Mouse (Mus musculus) small intestine, adult 2 months (tissue): ENCODE measurements around the gene Gtpbp2. TPM values are rescaled to one million over a fixed set of nuclear protein-coding genes. Genes with fewer than 3 reads are reported as not detected.

Experiments
- H3K27ac ChIP-seq: fragments of 200-500 bp; 2 replicates; pipeline ENCODE4 v1.5.1; 2012; ENCODE audit warnings: low read depth, low read length, control low read depth, inconsistent platforms; ENCODE audit not compliant: insufficient read depth
- H3K27me3 ChIP-seq: fragments of 200-500 bp; 2 replicates; pipeline ENCODE4 v1.6.1; 2012; ENCODE audit warnings: mild to moderate bottlenecking, moderate library complexity, low read length, inconsistent platforms; ENCODE audit not compliant: control insufficient read depth, insufficient read depth
- H3K36me3 ChIP-seq: fragments of 200-500 bp; 2 replicates; pipeline ENCODE4 v1.6.1; 2012; ENCODE audit warnings: mild to moderate bottlenecking, low read length, control low read depth, inconsistent platforms; ENCODE audit not compliant: control insufficient read depth, insufficient read depth
- H3K4me1 ChIP-seq: fragments of 200-500 bp; 2 replicates; pipeline ENCODE4 v1.6.1; 2012; ENCODE audit warnings: low read length, inconsistent platforms, mixed read lengths; ENCODE audit not compliant: control insufficient read depth, insufficient read depth, insufficient read length
- H3K4me3 ChIP-seq: fragments of 200-500 bp; 2 replicates; pipeline ENCODE4 v1.5.1; 2012; ENCODE audit warnings: low read depth, mild to moderate bottlenecking, control low read depth, inconsistent platforms, low read length, moderate library complexity
- CTCF ChIP-seq: fragments of 200-500 bp; IDR thresholded peaks from 2 replicates; pipeline ENCODE4 v1.5.1; 2012; ENCODE audit warnings: low read depth, mild to moderate bottlenecking, control low read depth, inconsistent platforms, low read length, moderate library complexity, mixed read lengths; ENCODE audit not compliant: insufficient replicate concordance, insufficient read length; ENCODE audit errors: extremely low read depth
- POLR2A ChIP-seq: fragments of 200-500 bp; IDR thresholded peaks from 2 replicates; pipeline ENCODE4 v1.6.1; 2012; ENCODE audit warnings: low read depth, mild to moderate bottlenecking, control low read depth, inconsistent platforms, low read length, moderate library complexity
- WGBS: fragments of 180-500 bp; shearing (Covaris S2); methylation state at CpG from one replicate; pipeline ENCODE4 v1.1.7; 2018; 5-methylcytosine and 5-hydroxymethylcytosine counted together
- polyA plus RNA-seq: library from polyadenylated mRNA; depleted of rRNA; stranded (reverse); fragments of >200 nt; gene quantifications from 2 replicates; pipeline ENCODE4 v1.2.3, GENCODE M21; 2012

Gene Gtpbp2
- polyA plus RNA-seq, 1 experiment = 198 TPM

- Histone ChIP-seq H3K27me3 (no peaks in the 10 kb centered on the region), H3K27ac (no peak overlapping the region), H3K36me3 (peaks cover 15% of the 10 kb centered on the region; the same call in 1 of the 2 replicates), H3K4me1 (no peaks in the 10 kb centered on the region), H3K4me3 (no peak overlapping the region)
- WGBS = 30% methylated on average over 8 of the region's 8 CpGs
- no peak for TF ChIP-seq POLR2A
- TF ChIP-seq CTCF = no peak
Observed at GRCm38 (mm10) chr17:46132862-46133261, 28.0 kb upstream of the Gtpbp2 start.

- WGBS = 55% methylated on average over 8 of the region's 8 CpGs
- TF ChIP-seq CTCF (no peak), POLR2A (no peak)
- H3K4me3 ChIP-seq = no peak overlapping the region
- H3K36me3 ChIP-seq = no peaks in the 10 kb centered on the region
- no peak overlapping the region for H3K27ac ChIP-seq
- no peaks in the 10 kb centered on the region for H3K27me3 ChIP-seq
- peaks cover 2% of the 10 kb centered on the region for H3K4me1 ChIP-seq
Observed at GRCm38 (mm10) chr17:46138563-46139236, 22.1 kb upstream of the Gtpbp2 start.

GRCm38 (mm10) chr17:46139872-46140271 lies 21.0 kb upstream of the Gtpbp2 start:
- no peak for TF ChIP-seq POLR2A
- Histone ChIP-seq H3K4me1 (peaks cover 7% of the 10 kb centered on the region), H3K36me3 (no peaks in the 10 kb centered on the region), H3K27me3 (no peaks in the 10 kb centered on the region), H3K4me3 (no peak overlapping the region), H3K27ac (no peak overlapping the region)
- WGBS = 69% methylated on average over 3 of the region's 3 CpGs

DNA sequence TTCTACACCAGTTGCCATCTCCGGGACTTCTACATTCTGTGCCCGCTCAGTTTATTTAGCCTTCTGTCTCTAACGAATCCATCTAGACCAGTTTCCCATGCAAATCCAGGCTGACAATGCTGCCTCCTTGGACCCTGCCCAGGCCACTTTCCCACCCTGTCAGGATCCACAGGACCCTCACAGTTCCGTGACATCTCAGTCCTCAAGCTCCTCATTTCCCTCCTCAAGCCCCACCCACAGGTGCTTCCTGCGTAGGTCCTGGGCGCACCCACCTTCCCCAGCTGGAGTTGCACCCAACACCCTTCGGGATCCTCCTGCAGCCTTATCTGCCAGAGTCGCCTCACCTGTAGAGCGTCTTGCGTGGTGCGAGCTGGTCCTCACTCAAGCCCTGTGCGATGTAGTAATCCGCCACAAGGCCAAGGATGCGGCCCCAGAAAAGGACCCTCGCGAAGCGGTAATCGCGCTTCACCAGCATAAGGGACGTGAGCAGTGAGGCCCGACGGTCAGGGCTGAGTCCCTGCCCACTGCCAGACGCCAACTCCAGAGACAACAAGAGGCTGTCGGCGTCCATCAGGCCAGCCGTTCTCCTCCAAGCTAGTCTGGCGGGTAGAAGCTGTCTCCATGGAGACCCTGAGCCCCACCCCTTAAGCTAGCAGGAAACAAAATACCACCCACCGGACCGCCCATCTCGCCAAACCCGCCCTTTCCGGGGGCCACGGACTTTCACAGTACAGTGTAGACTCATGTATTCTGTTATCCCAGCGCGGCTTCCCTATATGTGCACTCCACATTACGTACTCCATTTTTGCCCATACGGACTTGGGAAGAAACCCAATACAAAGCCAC lies 17.0 kb upstream of the Gtpbp2 start, which contains the start of gene Rsph9:
Gene Rsph9 (minus strand): TSS at position 639 of the 846 bp plus-strand sequence.
- Histone ChIP-seq H3K36me3 (peaks cover 24% of the 10 kb centered on the region), H3K27me3 (no peaks in the 10 kb centered on the region), H3K4me1 (peaks cover 7% of the 10 kb centered on the region), H3K4me3 (peak within 1 kb of the TSS; percentile 57), H3K27ac (no peak within 1 kb of the TSS)
- no peak for TF ChIP-seq POLR2A
- WGBS = 4% methylated on average over 37 of the region's 37 CpGs

- H3K4me1 ChIP-seq = peaks cover 3% of the 10 kb centered on the region; the same call in 1 of the 2 replicates
- TF ChIP-seq CTCF (no peak), POLR2A (peak; percentile 100)
- no peaks in the 10 kb centered on the region for H3K27me3 ChIP-seq
- 1% methylated on average over 33 of the region's 33 CpGs for WGBS
- peak within 1 kb of the TSS; percentile 76 for H3K27ac ChIP-seq
- peak within 1 kb of the TSS; percentile 97 for H3K4me3 ChIP-seq
- peaks cover 15% of the 10 kb centered on the region for H3K36me3 ChIP-seq
Observed at GRCm38 (mm10) chr17:46152847-46153782, 7.7 kb upstream of the Gtpbp2 start, which contains the start of gene Mad2l1bp. Gene Mad2l1bp (minus strand): TSS chr17:46153553.

DNA sequence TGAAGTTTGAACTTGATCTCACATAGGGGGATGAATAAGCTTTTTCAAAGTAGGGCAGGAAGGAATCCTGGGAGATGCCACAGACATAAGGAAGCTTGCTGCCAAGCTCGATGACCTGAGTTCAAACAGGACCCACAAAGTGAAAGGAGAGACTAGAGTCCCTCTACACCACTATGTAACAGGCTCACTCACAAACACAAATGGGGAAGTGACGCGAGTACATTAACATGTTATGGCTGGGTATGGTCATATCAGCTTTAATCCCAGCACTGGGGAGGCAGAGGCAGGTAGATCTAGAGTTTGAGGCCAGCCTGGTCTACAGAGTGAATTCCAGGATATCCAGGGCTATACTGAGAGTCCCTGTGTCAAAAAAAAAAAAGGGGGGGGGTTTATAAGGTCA lies 6.5 kb upstream of the Gtpbp2 start:
- 81% methylated on average over 3 of the region's 3 CpGs for WGBS
- TF ChIP-seq CTCF = no peak
- no peak for TF ChIP-seq POLR2A

GRCm38 (mm10) chr17:46156680-46157079 lies 4.2 kb upstream of the Gtpbp2 start:
- no peak overlapping the region for H3K4me3 ChIP-seq
- WGBS = 58% methylated on average over 5 of the region's 5 CpGs

More for the DNA sequence above, 6.5 kb upstream of the Gtpbp2 start:
- no peaks in the 10 kb centered on the region for H3K27me3 ChIP-seq
- peaks cover 6% of the 10 kb centered on the region for H3K36me3 ChIP-seq
- H3K4me3 ChIP-seq = no peak overlapping the region
- H3K27ac ChIP-seq = no peak overlapping the region
- H3K4me1 ChIP-seq = peaks cover 5% of the 10 kb centered on the region

More at GRCm38 (mm10) chr17:46156680-46157079, 4.2 kb upstream of the Gtpbp2 start:
- Histone ChIP-seq H3K27ac (no peak overlapping the region), H3K27me3 (no peaks in the 10 kb centered on the region), H3K4me1 (peaks cover 9% of the 10 kb centered on the region), H3K36me3 (peaks cover under 1% of the 10 kb centered on the region; the same call in 1 of the 2 replicates)
- TF ChIP-seq CTCF (no peak), POLR2A (no peak)
